Mouse (Mus musculus) MEL (cell line): Measurements from ENCODE around the gene Pemt.

ENCODE experiments used
- EP300 ChIP-seq, 2 experiments: IDR thresholded peaks; 2 replicates each; pipeline ENCODE4 v1.6.1; 2011; ENCODE audit warnings: improper control_type of control experiment in 2 of 2, low read length in 2 of 2, low read depth in 1 of 2, mild to moderate bottlenecking in 1 of 2
- MAX ChIP-seq: IDR thresholded peaks from 2 replicates; pipeline ENCODE4 v1.6.1; 2011; ENCODE audit warnings: low read length, improper control_type of control experiment
- POLR2A ChIP-seq, 2 experiments: IDR thresholded peaks; 2 replicates each; pipeline ENCODE4 v1.6.1; 2011 to 2012; ENCODE audit warnings: low read length in 2 of 2, mild to moderate bottlenecking in 2 of 2, control low read depth in 1 of 2, improper control_type of control experiment in 1 of 2, low read depth in 1 of 2, moderate library complexity in 1 of 2; ENCODE audit not compliant: control insufficient read depth in 1 of 2, insufficient read depth in 1 of 2, poor library complexity in 1 of 2
- USF1 ChIP-seq: IDR thresholded peaks from 2 replicates; pipeline ENCODE4 v1.6.1; 2014; ENCODE audit warnings: low read depth, mild to moderate bottlenecking, inconsistent platforms, low read length, improper control_type of control experiment, moderate library complexity
- ZMIZ1 ChIP-seq: IDR thresholded peaks from 2 replicates; pipeline ENCODE4 v1.6.1; 2012; ENCODE audit warnings: low read depth, mild to moderate bottlenecking, inconsistent platforms, low read length, improper control_type of control experiment, moderate library complexity

- TF ChIP-seq EP300 (IDR thresholded peaks at IDR 0.05; ENCODE audit: low read depth in 1 of 2, low read length in 2 of 2), result no peak
- TF ChIP-seq ZMIZ1, result no peak
- no peak for TF ChIP-seq MAX
- TF ChIP-seq POLR2A (IDR thresholded peaks at IDR 0.05; ENCODE audit: control insufficient read depth in 1 of 2, insufficient read depth in 1 of 2, low read depth in 1 of 2, low read length in 2 of 2, poor library complexity in 1 of 2), result no peak
- TF ChIP-seq USF1, result no peak
Measured at GRCm38 (mm10) chr11:60016726-60017125, 29.6 kb downstream of the Pemt start.
